Mouse (Mus musculus): ENCODE measurements around the gene Ttc13. TPM values are rescaled to one million over a fixed set of nuclear protein-coding genes. Genes with fewer than 3 reads are reported as not detected.

Gene Ttc13
- polyA plus RNA-seq, 1 experiment from 2014 or later: 44.6 TPM

GRCm38 (mm10) chr8:124695424-124696100, 26.2 kb downstream of the Ttc13 start:
- H3K4me3 ChIP-seq: no peak overlapping the region
- no peaks in the 10 kb centered on the region for H3K9me3 ChIP-seq
- DNase-seq (ENCODE audit: low spot score): no peak
- H3K27me3 ChIP-seq (ENCODE audit: insufficient read depth, poor library complexity, severe bottlenecking): no peaks in the 10 kb centered on the region
- WGBS: 92% methylated on average over 22 of the region's 22 CpGs
- peaks cover 67% of the 10 kb centered on the region for H3K36me3 ChIP-seq
- no peak overlapping the region for H3K27ac ChIP-seq
- H3K4me1 ChIP-seq: no peaks in the 10 kb centered on the region

GRCm38 (mm10) chr8:124691706-124692105, 30.1 kb downstream of the Ttc13 start:
- no peak for DNase-seq (ENCODE audit: low spot score)
- WGBS: 90% methylated on average over 4 of the region's 4 CpGs
- Histone ChIP-seq H3K4me1 (no peaks in the 10 kb centered on the region), H3K4me3 (no peak overlapping the region), H3K27me3 (ENCODE audit: insufficient read depth, poor library complexity, severe bottlenecking) (no peaks in the 10 kb centered on the region), H3K9me3 (no peaks in the 10 kb centered on the region), H3K36me3 (peaks cover 58% of the 10 kb centered on the region), H3K27ac (no peak overlapping the region)

GRCm38 (mm10) chr8:124688899-124689298, 32.9 kb downstream of the Ttc13 start:
- no peak overlapping the region for H3K27ac ChIP-seq
- 89% methylated on average over 13 of the region's 13 CpGs for WGBS
- no peaks in the 10 kb centered on the region for H3K9me3 ChIP-seq
- no peak overlapping the region for H3K4me3 ChIP-seq
- no peaks in the 10 kb centered on the region for H3K27me3 ChIP-seq (ENCODE audit: insufficient read depth, poor library complexity, severe bottlenecking)
- no peak for DNase-seq (ENCODE audit: low spot score)
- H3K36me3 ChIP-seq: peaks cover 65% of the 10 kb centered on the region
- H3K4me1 ChIP-seq: no peaks in the 10 kb centered on the region

GRCm38 (mm10) chr8:124682218-124682617, 39.6 kb downstream of the Ttc13 start:
- peaks cover 77% of the 10 kb centered on the region for H3K36me3 ChIP-seq
- H3K27ac ChIP-seq: no peak overlapping the region
- 92% methylated on average over 10 of the region's 10 CpGs for WGBS
- no peak for DNase-seq (ENCODE audit: low spot score)
- no peak overlapping the region for H3K4me3 ChIP-seq
- H3K9me3 ChIP-seq: no peaks in the 10 kb centered on the region
- no peaks in the 10 kb centered on the region for H3K27me3 ChIP-seq (ENCODE audit: insufficient read depth, poor library complexity, severe bottlenecking)
- H3K4me1 ChIP-seq: peaks cover 5% of the 10 kb centered on the region; the same call in 1 of the 2 replicates

GRCm38 (mm10) chr8:124681792-124682157, 40.0 kb downstream of the Ttc13 start:
- WGBS: 86% methylated on average over 10 of the region's 10 CpGs
- Histone ChIP-seq H3K9me3 (no peaks in the 10 kb centered on the region), H3K27me3 (ENCODE audit: insufficient read depth, poor library complexity, severe bottlenecking) (no peaks in the 10 kb centered on the region), H3K4me1 (peaks cover 7% of the 10 kb centered on the region; the same call in 1 of the 2 replicates), H3K36me3 (peaks cover 78% of the 10 kb centered on the region), H3K27ac (no peak overlapping the region), H3K4me3 (no peak overlapping the region)
- no peak for DNase-seq (ENCODE audit: low spot score)

- WGBS: 81% methylated on average over 10 of the region's 10 CpGs
- no peaks in the 10 kb centered on the region for H3K27me3 ChIP-seq (ENCODE audit: insufficient read depth, poor library complexity, severe bottlenecking)
- H3K4me3 ChIP-seq: no peak overlapping the region
- H3K36me3 ChIP-seq: peaks cover 79% of the 10 kb centered on the region
- no peak for DNase-seq (ENCODE audit: low spot score)
- no peak overlapping the region for H3K27ac ChIP-seq
- H3K4me1 ChIP-seq: peaks cover 7% of the 10 kb centered on the region; the same call in 1 of the 2 replicates
- no peaks in the 10 kb centered on the region for H3K9me3 ChIP-seq
These were observed 40.5 kb downstream of the Ttc13 start for GRCm38 (mm10) chr8:124681077-124681791.

GRCm38 (mm10) chr8:124678246-124678645, 43.5 kb downstream of the Ttc13 start:
- Histone ChIP-seq H3K27ac (no peak overlapping the region), H3K36me3 (peaks cover 75% of the 10 kb centered on the region), H3K9me3 (no peaks in the 10 kb centered on the region), H3K4me1 (peaks cover 7% of the 10 kb centered on the region; the same call in 1 of the 2 replicates), H3K27me3 (ENCODE audit: insufficient read depth, poor library complexity, severe bottlenecking) (no peaks in the 10 kb centered on the region), H3K4me3 (no peak overlapping the region)
- no peak for DNase-seq (ENCODE audit: low spot score)
- 89% methylated on average over 13 of the region's 13 CpGs for WGBS

GRCm38 (mm10) chr8:124677486-124677885, 44.3 kb downstream of the Ttc13 start:
- no peak overlapping the region for H3K4me3 ChIP-seq
- peak overlapping the region; percentile 67 for H3K27ac ChIP-seq
- no peaks in the 10 kb centered on the region for H3K9me3 ChIP-seq
- no peaks in the 10 kb centered on the region for H3K27me3 ChIP-seq (ENCODE audit: insufficient read depth, poor library complexity, severe bottlenecking)
- peaks cover 75% of the 10 kb centered on the region for H3K36me3 ChIP-seq
- 52% methylated on average over 12 of the region's 12 CpGs for WGBS
- peaks cover 7% of the 10 kb centered on the region; the same call in 1 of the 2 replicates for H3K4me1 ChIP-seq
- DNase-seq (ENCODE audit: low spot score): peak; percentile 87

- DNase-seq (ENCODE audit: low spot score): no peak
- Histone ChIP-seq H3K9me3 (no peaks in the 10 kb centered on the region), H3K27me3 (ENCODE audit: insufficient read depth, poor library complexity, severe bottlenecking) (no peaks in the 10 kb centered on the region), H3K4me1 (peaks cover 7% of the 10 kb centered on the region; the same call in 1 of the 2 replicates), H3K36me3 (peaks cover 75% of the 10 kb centered on the region), H3K4me3 (no peak overlapping the region), H3K27ac (peak overlapping the region; percentile 67)
- WGBS: 88% methylated on average over 7 of the region's 7 CpGs
These were observed 44.7 kb downstream of the Ttc13 start for GRCm38 (mm10) chr8:124677078-124677477.

GRCm38 (mm10) chr8:124676661-124677060, 45.1 kb downstream of the Ttc13 start:
- peaks cover 6% of the 10 kb centered on the region; the same call in 1 of the 2 replicates for H3K4me1 ChIP-seq
- H3K27me3 ChIP-seq (ENCODE audit: insufficient read depth, poor library complexity, severe bottlenecking): no peaks in the 10 kb centered on the region
- H3K9me3 ChIP-seq: no peaks in the 10 kb centered on the region
- no peak overlapping the region for H3K4me3 ChIP-seq
- DNase-seq (ENCODE audit: low spot score): no peak
- peak overlapping the region; percentile 67; the same call in 1 of the 2 replicates for H3K27ac ChIP-seq
- peaks cover 72% of the 10 kb centered on the region for H3K36me3 ChIP-seq
- 95% methylated on average over 4 of the region's 4 CpGs for WGBS

GRCm38 (mm10) chr8:124672345-124672744, 49.4 kb downstream of the Ttc13 start:
- Histone ChIP-seq H3K27ac (no peak overlapping the region), H3K36me3 (peaks cover 54% of the 10 kb centered on the region), H3K27me3 (ENCODE audit: insufficient read depth, poor library complexity, severe bottlenecking) (no peaks in the 10 kb centered on the region), H3K9me3 (no peaks in the 10 kb centered on the region), H3K4me1 (0 out of 2 replicates have a peak, but pooled peaks cover 3% of the 10 kb centered on the region), H3K4me3 (no peak overlapping the region)
- WGBS: 93% methylated on average over 2 of the region's 2 CpGs
- no peak for DNase-seq (ENCODE audit: low spot score)

GRCm38 (mm10) chr8:124668798-124669197, 53.0 kb downstream of the Ttc13 start:
- H3K9me3 ChIP-seq: no peaks in the 10 kb centered on the region
- H3K4me1 ChIP-seq: peaks cover 3% of the 10 kb centered on the region
- no peak overlapping the region for H3K27ac ChIP-seq
- no peak overlapping the region for H3K4me3 ChIP-seq
- peaks cover 30% of the 10 kb centered on the region for H3K36me3 ChIP-seq
- 94% methylated on average over 3 of the region's 3 CpGs for WGBS
- no peak for DNase-seq (ENCODE audit: low spot score)
- H3K27me3 ChIP-seq (ENCODE audit: insufficient read depth, poor library complexity, severe bottlenecking): no peaks in the 10 kb centered on the region

GRCm38 (mm10) chr8:124664414-124664813, 57.4 kb downstream of the Ttc13 start:
- H3K27ac ChIP-seq: no peak overlapping the region
- no peak for DNase-seq (ENCODE audit: low spot score)
- H3K4me3 ChIP-seq: no peak overlapping the region
- peaks cover 34% of the 10 kb centered on the region for H3K4me1 ChIP-seq
- H3K9me3 ChIP-seq: no peaks in the 10 kb centered on the region
- 71% methylated on average over 3 of the region's 3 CpGs for WGBS
- 0 out of 2 replicates have a peak, but pooled peaks cover 2% of the 10 kb centered on the region for H3K36me3 ChIP-seq
- no peaks in the 10 kb centered on the region for H3K27me3 ChIP-seq (ENCODE audit: insufficient read depth, poor library complexity, severe bottlenecking)

All from heart, embryonic 10.5 days (tissue).